Mouse (Mus musculus) ES-E14 (cell line): ENCODE results near the gene Rnf43. TPM values are rescaled to one million over a fixed set of nuclear protein-coding genes. Genes with fewer than 3 reads are reported as not detected.

ENCODE experiments used
- DNase-seq: peaks from one replicate; pipeline ENCODE4 v3.0.0-alpha.2; 2013; ENCODE audit warnings: low read depth, low spot score
- H3K27ac ChIP-seq: 2 replicates; pipeline ENCODE4 v1.5.1; 2012; ENCODE audit warnings: low read depth, mild to moderate bottlenecking, low read length, moderate library complexity, mixed read lengths; ENCODE audit not compliant: poor library complexity, insufficient read depth, severe bottlenecking
- H3K36me3 ChIP-seq: 2 replicates; pipeline ENCODE4 v1.6.1; 2012; ENCODE audit warnings: mild to moderate bottlenecking, low read length, moderate library complexity, mixed read lengths; ENCODE audit not compliant: control insufficient read depth, poor library complexity, insufficient read depth, severe bottlenecking
- H3K4me1 ChIP-seq, 2 experiments: fragments of 150-350 bp in 1 of 2; sonication (generic) in 1 of 2; 2 replicates each; pipeline ENCODE4 v1.6.1; 2012; ENCODE audit warnings: low read length in 2 of 2, mild to moderate bottlenecking in 1 of 2, mixed read lengths in 1 of 2; ENCODE audit not compliant: control insufficient read depth in 2 of 2, insufficient read depth in 2 of 2, poor library complexity in 1 of 2
- H3K4me3 ChIP-seq, 2 experiments: fragments of 150-350 bp in 1 of 2; sonication (generic) in 1 of 2; 2 replicates each; pipeline ENCODE4 v1.5.1; 2012; ENCODE audit warnings: low read length in 2 of 2, low read depth in 1 of 2, mild to moderate bottlenecking in 1 of 2, mixed read lengths in 1 of 2; ENCODE audit not compliant: insufficient read depth in 1 of 2, poor library complexity in 1 of 2, severe bottlenecking in 1 of 2
- H3K9ac ChIP-seq: 2 replicates; pipeline ENCODE4 v1.6.1; 2012; ENCODE audit warnings: low read depth, mild to moderate bottlenecking, low read length, mixed read lengths; ENCODE audit not compliant: poor library complexity, insufficient read depth, severe bottlenecking
- H3K9me3 ChIP-seq: fragments of 150-350 bp; sonication (generic); 2 replicates; pipeline ENCODE4 v1.6.1; 2012; ENCODE audit warnings: low read depth, mild to moderate bottlenecking, low read length; ENCODE audit not compliant: control insufficient read depth, insufficient read depth
- CHD2 ChIP-seq: IDR thresholded peaks from 2 replicates; pipeline ENCODE4 v1.6.1; 2014; ENCODE audit warnings: mild to moderate bottlenecking, low read depth, low read length, inconsistent platforms
- HCFC1 ChIP-seq: IDR thresholded peaks from 2 replicates; pipeline ENCODE4 v1.6.1; 2012; ENCODE audit warnings: low read length, inconsistent platforms, borderline replicate concordance; ENCODE audit not compliant: insufficient read depth
- MAFK ChIP-seq: IDR thresholded peaks from 2 replicates; pipeline ENCODE4 v1.6.1; 2014; ENCODE audit warnings: mild to moderate bottlenecking, low read depth, low read length, inconsistent platforms; ENCODE audit not compliant: insufficient read depth
- ZC3H11A ChIP-seq: IDR thresholded peaks from 2 replicates; pipeline ENCODE4 v1.6.1; 2012; ENCODE audit warnings: low read depth, mild to moderate bottlenecking, inconsistent platforms, low read length, borderline replicate concordance
- ZNF384 ChIP-seq: IDR thresholded peaks from 2 replicates; pipeline ENCODE4 v1.6.1; 2012; ENCODE audit warnings: low read depth, low read length, inconsistent platforms
- in situ Hi-C, 2 experiments: fragments of 600-800 bp; cut with MboI; formaldehyde crosslinking; loops; one replicate each; pipeline ENCODE4 v1.15.1; 2025; ENCODE audit warnings: low sequenced_read_pairs in 2 of 2, inconsistent platforms in 1 of 2; ENCODE audit not compliant: unreplicated experiment in 2 of 2
- total RNA-seq: library from RNA; depleted of rRNA; stranded (reverse); fragments of 300-350 nt; gene quantifications from 2 replicates; pipeline ENCODE4 v1.2.3, GENCODE M21; 2012

Rnf43 gene
- total RNA-seq, 1 experiment: 1.2 TPM

DNA sequence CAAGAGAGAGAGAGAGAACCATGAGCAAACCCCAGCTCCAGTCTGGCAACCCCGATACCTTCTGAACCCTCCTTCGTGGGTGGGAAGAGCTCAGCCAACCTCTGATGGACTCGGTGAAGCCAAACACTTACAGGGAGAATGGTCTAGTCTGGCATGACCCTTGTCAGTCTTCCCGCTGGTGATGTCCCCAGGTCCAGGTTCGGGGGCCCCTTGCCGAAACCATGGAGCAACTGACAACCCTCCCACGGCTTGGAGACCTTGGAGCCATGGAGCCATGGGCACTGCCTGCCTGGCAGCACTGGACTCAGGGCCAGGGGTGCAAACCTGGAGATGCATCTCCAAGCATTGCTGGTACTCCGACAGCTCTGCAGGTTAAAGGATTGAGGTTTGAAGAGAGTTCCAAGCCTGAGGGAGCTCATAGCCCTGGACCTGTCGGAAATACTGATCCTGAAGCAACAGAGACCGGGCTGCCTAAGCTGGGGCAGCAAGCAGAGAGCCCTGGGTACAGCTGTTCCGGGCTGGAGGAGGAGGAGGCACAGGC is 98.7 kb downstream of the Rnf43 start:
- H3K9ac ChIP-seq: no peak overlapping the region

DNA sequence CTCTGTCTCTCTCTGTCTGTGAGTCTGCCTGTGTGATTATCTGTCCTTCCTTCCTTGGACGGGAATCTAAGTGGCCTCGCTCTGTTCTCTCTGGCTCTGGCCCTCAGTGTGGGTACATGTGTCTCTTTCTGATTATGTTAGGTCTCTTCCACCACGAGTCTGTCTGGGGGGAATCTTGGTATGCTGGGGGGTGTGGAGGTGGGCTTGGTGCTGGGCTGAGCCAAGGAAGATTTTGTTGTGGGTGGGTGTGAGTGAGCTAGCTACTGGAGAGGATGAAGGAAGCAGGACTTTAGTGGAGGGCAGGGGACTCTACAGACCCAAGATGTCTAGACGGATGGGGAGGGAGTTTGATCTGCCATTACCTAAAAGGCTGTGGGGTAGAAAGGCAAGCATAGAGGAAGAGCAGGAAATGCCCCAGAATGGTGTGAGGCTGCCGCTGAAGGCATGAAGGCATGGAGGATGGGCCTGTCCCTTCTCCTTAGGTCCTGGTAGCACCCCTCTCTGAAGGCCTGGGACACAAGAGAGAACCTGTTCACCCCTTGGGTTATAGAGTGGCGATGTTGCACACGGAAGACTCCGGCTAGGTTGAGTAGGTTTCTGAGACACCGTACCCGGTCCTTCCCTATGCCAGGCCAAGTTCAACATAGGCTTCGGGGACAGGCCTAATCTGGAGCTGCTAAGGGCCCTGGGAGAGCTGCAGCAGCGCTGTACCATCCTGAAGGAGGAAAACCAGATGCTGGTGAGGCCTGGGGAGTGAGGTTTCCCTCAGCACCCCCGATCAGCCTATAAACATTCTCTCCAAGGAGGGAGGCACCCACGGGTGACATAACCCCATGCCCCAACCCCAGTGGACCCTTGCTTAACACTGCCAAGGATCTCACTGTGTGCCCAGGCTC is 99.5 kb downstream of the Rnf43 start:
- H3K4me3 ChIP-seq: no peak overlapping the region
- DNase-seq: no peak
- peaks cover 0 to 12% of the 10 kb centered on the region in 2 experiments; a peak in 1 of 4 replicates for H3K4me1 ChIP-seq
- in situ Hi-C loops: no loop called here
- H3K36me3 ChIP-seq: no peaks in the 10 kb centered on the region
- TF ChIP-seq MAFK: no peak
- no peak for TF ChIP-seq ZC3H11A
- TF ChIP-seq CHD2: no peak
- no peak for TF ChIP-seq HCFC1
- no peak for TF ChIP-seq ZNF384
- no peak overlapping the region for H3K27ac ChIP-seq
- H3K9me3 ChIP-seq: no peaks in the 10 kb centered on the region
- no peak overlapping the region for H3K9ac ChIP-seq

More for the DNA sequence above, 98.7 kb downstream of the Rnf43 start:
- H3K4me1 ChIP-seq: peaks cover 0 to 14% of the 10 kb centered on the region in 2 experiments; a peak in 1 of 4 replicates
- no peak overlapping the region for H3K4me3 ChIP-seq
- in situ Hi-C loops: no loop called here
- DNase-seq: no peak
- no peaks in the 10 kb centered on the region for H3K9me3 ChIP-seq
- no peaks in the 10 kb centered on the region for H3K36me3 ChIP-seq
- TF ChIP-seq ZNF384 (no peak), CHD2 (no peak), ZC3H11A (no peak), MAFK (no peak)
- no peak overlapping the region for H3K27ac ChIP-seq

DNA sequence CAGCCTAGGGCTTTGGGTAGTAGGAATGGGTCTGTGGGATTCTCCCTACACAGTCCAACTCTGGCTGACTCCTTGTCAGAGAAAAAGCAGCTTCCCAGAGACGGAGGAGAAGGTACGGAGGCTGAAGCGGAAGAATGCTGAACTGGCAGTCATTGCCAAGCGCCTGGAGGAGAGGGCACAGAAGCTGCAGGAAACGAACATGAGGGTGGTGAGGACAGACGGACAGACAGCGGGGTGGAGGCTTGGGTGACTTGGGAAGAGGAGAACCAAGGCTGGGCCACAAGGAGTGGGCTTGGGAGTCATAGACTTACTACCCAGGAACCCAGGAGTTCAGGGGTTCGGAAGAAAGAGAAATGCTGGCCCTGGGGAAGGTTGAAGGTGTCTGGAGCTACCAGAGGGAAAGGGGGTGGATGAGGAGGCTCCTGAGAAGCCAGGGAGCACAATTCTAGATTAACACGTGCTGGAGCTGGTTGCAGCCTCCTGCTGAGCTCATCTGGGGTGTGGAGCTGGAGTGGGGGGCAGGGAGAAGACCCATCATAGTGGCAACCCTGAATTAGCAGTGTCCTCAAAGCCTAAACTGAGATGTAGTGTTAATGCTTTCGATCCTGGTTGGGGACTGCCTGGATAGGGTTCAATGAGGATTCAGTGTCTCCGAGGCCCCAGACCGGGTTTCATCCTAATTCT is 100.3 kb downstream of the Rnf43 start:
- no peaks in the 10 kb centered on the region for H3K9me3 ChIP-seq
- no peaks in the 10 kb centered on the region for H3K36me3 ChIP-seq
- no peak overlapping the region for H3K4me3 ChIP-seq
- in situ Hi-C loops: no loop called here
- H3K4me1 ChIP-seq: peaks cover 0 to 12% of the 10 kb centered on the region in 2 experiments; a peak in 1 of 4 replicates
- H3K27ac ChIP-seq: no peak overlapping the region
- TF ChIP-seq ZC3H11A: no peak
- no peak for TF ChIP-seq CHD2
- TF ChIP-seq MAFK: no peak
- no peak for TF ChIP-seq HCFC1
- peak overlapping the region; percentile 11; the same call in 1 of the 2 replicates for H3K9ac ChIP-seq
- DNase-seq: no peak

DNA sequence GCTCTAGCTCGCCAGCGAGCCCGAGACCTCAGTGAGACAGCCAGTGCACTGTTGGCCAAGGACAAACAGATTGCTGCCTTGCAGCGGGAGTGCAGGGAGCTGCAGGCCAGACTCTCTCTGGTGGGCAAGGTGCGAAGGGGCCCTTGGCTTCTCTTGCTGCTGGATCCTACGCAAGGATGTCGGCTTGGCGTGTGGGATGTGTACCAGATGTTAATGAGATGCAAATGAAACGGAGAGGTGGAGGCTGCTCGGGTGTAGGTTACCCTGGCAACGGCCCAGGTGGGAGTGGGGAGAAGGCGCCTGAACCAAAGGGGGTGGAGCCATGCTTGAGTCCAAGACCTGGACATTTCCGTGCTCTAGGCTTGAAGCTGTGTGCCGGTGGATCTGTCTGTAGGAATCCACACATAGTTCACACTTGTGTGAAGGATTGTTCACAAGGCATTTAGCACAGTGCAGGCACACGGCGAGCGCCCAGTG is 101.0 kb downstream of the Rnf43 start:
- TF ChIP-seq ZNF384: no peak
- TF ChIP-seq ZC3H11A: no peak
- no peak for TF ChIP-seq MAFK
- no peak for TF ChIP-seq HCFC1
- TF ChIP-seq CHD2: no peak
- H3K27ac ChIP-seq: no peak overlapping the region; the same call in 1 of the 2 replicates

More for the DNA sequence above, 101.0 kb downstream of the Rnf43 start:
- in situ Hi-C loops: no loop called here
- Histone ChIP-seq H3K4me3 (peak overlapping the region; percentile 61 to 67), H3K36me3 (no peaks in the 10 kb centered on the region), H3K9me3 (no peaks in the 10 kb centered on the region), H3K9ac (peak overlapping the region; percentile 11), H3K4me1 (peaks cover 0 to 12% of the 10 kb centered on the region in 2 experiments; a peak in 1 of 4 replicates)
- peak; percentile 92 for DNase-seq
